Mouse (Mus musculus): ENCODE results near the gene Fancd2.

- TF ChIP-seq CTCF (IDR thresholded peaks at IDR 0.05; ENCODE audit: low read depth) (peak; percentile 79), EP300 (optimal IDR thresholded peaks at IDR 0.05) (no peak)
Observed at GRCm38 (mm10) chr6:113494258-113494788, 37.2 kb upstream of the Fancd2 start.

Measured in stomach, postnatal 0 days (tissue).